Mouse (Mus musculus): Measurements from ENCODE around the gene Slc39a10.

GRCm38 (mm10) chr1:46905706-46906105 lies 13.1 kb upstream of the Slc39a10 start:
- no peak for TF ChIP-seq CHD2 (IDR thresholded peaks at IDR 0.05; ENCODE audit: low read depth, low read length)
- TF ChIP-seq MAFK (IDR thresholded peaks at IDR 0.05; ENCODE audit: insufficient read depth, low read depth, low read length): no peak
